Mouse (Mus musculus): ENCODE data around the gene Usb1.

DNA sequence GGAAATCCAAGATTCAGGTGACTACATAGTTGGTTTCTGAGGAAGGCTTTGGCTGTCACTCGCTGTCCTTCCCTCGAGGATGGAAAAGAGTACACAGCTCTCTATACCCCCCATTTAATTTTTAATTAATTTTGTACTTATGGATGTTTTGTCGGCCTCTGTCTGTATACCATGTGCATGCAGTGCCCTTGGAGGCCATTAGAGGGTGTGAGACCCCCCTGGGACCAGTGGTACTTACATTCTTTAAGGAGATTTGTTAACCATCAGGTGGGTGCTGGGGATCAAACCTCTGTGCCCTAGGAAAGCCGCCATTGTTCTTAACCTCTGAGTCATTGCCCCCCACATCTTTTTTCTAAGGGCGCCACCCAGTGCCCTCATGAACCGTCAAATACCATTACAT is 12.6 kb downstream of the Usb1 start:
- no peak for TF ChIP-seq POLR2A (IDR thresholded peaks at IDR 0.05; ENCODE audit: control insufficient read depth in 1 of 2, insufficient read depth in 1 of 2, low read depth in 1 of 2, low read length in 2 of 2, poor library complexity in 1 of 2)
- TF ChIP-seq CTCF (IDR thresholded peaks at IDR 0.05 in 2 of 3, conservative IDR thresholded peaks at IDR 0.05 in 1 of 3; ENCODE audit: control insufficient read depth in 1 of 3, insufficient read depth in 1 of 3, low read depth in 2 of 3, low read length in 3 of 3, poor library complexity in 1 of 3, severe bottlenecking in 1 of 3), result peak; percentile 16 to 21 (median 17); a peak in 4 of 6 replicates
- TF ChIP-seq NELFE (IDR thresholded peaks at IDR 0.05; ENCODE audit: low read depth, low read length), result no peak
- TF ChIP-seq ZKSCAN1 (IDR thresholded peaks at IDR 0.05; ENCODE audit: low read depth, low read length), result no peak
- no peak for TF ChIP-seq TCF12 (IDR thresholded peaks at IDR 0.05; ENCODE audit: low read depth, low read length)
- no peak for TF ChIP-seq USF1 (IDR thresholded peaks at IDR 0.05; ENCODE audit: low read depth, low read length)
- TF ChIP-seq EP300 (IDR thresholded peaks at IDR 0.05; ENCODE audit: low read depth in 1 of 2, low read length in 2 of 2), result no peak

Measured in MEL (cell line).